11 mouse cellular contexts compared by ENCODE assay signal in genomic region chr14:25477268-25477667, GRCm38 (mm10). TPM values are rescaled to one million over a fixed set of nuclear protein-coding genes. Genes with fewer than 3 reads are reported as not detected.
A peak's percentile ranks its signal among the peaks of the same experiment; 100 is the strongest.
DNase-seq lines count a peak whose midpoint lies in the region; ATAC-seq and TF ChIP-seq lines count a peak whose summit lies in the region.
"Had no signal": no experiment of that assay in that cellular context is flagged by ENCODE, and none has a peak within 500 bp of the region (broad histone marks: within the 10 kb centered on the region; RNA-seq: fewer than 3 reads in every experiment).

No protein-coding gene starts in this region.

- H3K27me3 ChIP-seq in cerebellum, adult 2 months (ENCODE audit: control insufficient read depth, insufficient read depth, low read length) = no peaks in the 10 kb centered on the region
- no peaks in the 10 kb centered on the region for H3K27me3 ChIP-seq in hindbrain, embryonic 10.5 days (ENCODE audit: insufficient read depth, poor library complexity, severe bottlenecking)
- no peaks in the 10 kb centered on the region for H3K27me3 ChIP-seq in hindbrain, embryonic 11.5 days (ENCODE audit: control insufficient read depth, insufficient read depth, low read length)
- H3K27me3 ChIP-seq in midbrain, embryonic 13.5 days = no peaks in the 10 kb centered on the region
- H3K27me3 ChIP-seq in midbrain, postnatal 0 days (ENCODE audit: insufficient read depth, low read length) = no peaks in the 10 kb centered on the region

- peak overlapping the region; percentile 26 for H3K27ac ChIP-seq in cerebellum, adult 2 months (ENCODE audit: insufficient read depth, low read length)
- H3K27ac ChIP-seq in hindbrain, embryonic 10.5 days = peak overlapping the region; percentile 57
- H3K27ac ChIP-seq in hindbrain, embryonic 11.5 days (ENCODE audit: low read depth, low read length) = no peak overlapping the region
- H3K27ac ChIP-seq in midbrain, embryonic 13.5 days = peak overlapping the region; percentile 61
- H3K27ac ChIP-seq in midbrain, postnatal 0 days (ENCODE audit: low read depth, low read length) = no peak overlapping the region

- peaks cover 89% of the 10 kb centered on the region for H3K4me1 ChIP-seq in cerebellum, adult 2 months (ENCODE audit: control insufficient read depth, insufficient read depth, low read length)
- H3K4me1 ChIP-seq in hindbrain, embryonic 10.5 days (replicated peaks) = peaks cover 100% of the 10 kb centered on the region
- H3K4me1 ChIP-seq in hindbrain, embryonic 11.5 days (replicated peaks; ENCODE audit: control insufficient read depth, insufficient read depth, low read length) = peaks cover 26% of the 10 kb centered on the region
- H3K4me1 ChIP-seq in midbrain, embryonic 13.5 days (replicated peaks) = peaks cover 100% of the 10 kb centered on the region
- peaks cover 55% of the 10 kb centered on the region for H3K4me1 ChIP-seq in midbrain, postnatal 0 days (ENCODE audit: insufficient read depth, low read length)

- no peak for DNase-seq in cerebellum, adult 2 months
- DNase-seq in cerebellum, adult 8-10 months = no peak
- DNase-seq in hindbrain, embryonic 10.5 days (ENCODE audit: low spot score) = no peak
- DNase-seq in hindbrain, embryonic 11.5 days (ENCODE audit: low spot score) = no peak
- no peak for DNase-seq in midbrain, postnatal 0 days (ENCODE audit: low spot score)
- DNase-seq in embryo, embryonic 9.5 days (ENCODE audit: extremely low spot score) = no peak
- DNase-seq in right cerebral cortex, postnatal 4 days = no peak
- DNase-seq: gastrocnemius, postnatal 10 days; kidney, adult 8-10 months; layer of hippocampus, postnatal 36 days had no signal

- no peak for TF ChIP-seq POLR2A in cerebellum, adult 2 months (IDR thresholded peaks at IDR 0.05; ENCODE audit: borderline replicate concordance, insufficient read depth, low read length)

- 14% methylated on average over 7 of the region's 7 CpGs for WGBS in cerebellum, adult 2 months
- WGBS in hindbrain, embryonic 10.5 days = 80% methylated on average over 7 of the region's 7 CpGs
- 82% methylated on average over 7 of the region's 7 CpGs for WGBS in hindbrain, embryonic 11.5 days
- 74% methylated on average over 7 of the region's 7 CpGs for WGBS in midbrain, embryonic 13.5 days
- WGBS in midbrain, postnatal 0 days = 67% methylated on average over 7 of the region's 7 CpGs

- H3K4me2 ChIP-seq in hindbrain, embryonic 11.5 days (replicated peaks; ENCODE audit: low read depth, low read length) = no peak overlapping the region
- H3K4me2 ChIP-seq in midbrain, embryonic 13.5 days (replicated peaks) = no peak overlapping the region
- H3K4me2 ChIP-seq in midbrain, postnatal 0 days (ENCODE audit: low read depth, low read length, poor library complexity, severe bottlenecking) = no peak overlapping the region

- no peaks in the 10 kb centered on the region for H3K9me3 ChIP-seq in hindbrain, embryonic 10.5 days
- no peaks in the 10 kb centered on the region for H3K9me3 ChIP-seq in hindbrain, embryonic 11.5 days (ENCODE audit: control insufficient read depth, low read length)
- H3K9me3 ChIP-seq in midbrain, embryonic 13.5 days = no peaks in the 10 kb centered on the region
- no peaks in the 10 kb centered on the region for H3K9me3 ChIP-seq in midbrain, postnatal 0 days (ENCODE audit: low read length)

- TF ChIP-seq CTCF in cerebellum, adult 2 months (IDR thresholded peaks at IDR 0.05; ENCODE audit: borderline replicate concordance, insufficient read depth, low read depth, low read length) = no peak
- TF ChIP-seq CTCF in midbrain, postnatal 0 days (IDR thresholded peaks at IDR 0.05) = no peak

- H3K9ac ChIP-seq in hindbrain, embryonic 11.5 days (ENCODE audit: low read depth, low read length) = no peak overlapping the region
- 0 out of 2 replicates have a peak overlapping the region, but pooled peaks have one; percentile 3 for H3K9ac ChIP-seq in midbrain, embryonic 13.5 days (replicated peaks)
- H3K9ac ChIP-seq in midbrain, postnatal 0 days (replicated peaks; ENCODE audit: low read length, poor library complexity, severe bottlenecking) = no peak overlapping the region

- H3K36me3 ChIP-seq in hindbrain, embryonic 10.5 days = peaks cover 38% of the 10 kb centered on the region; the same call in 1 of the 2 replicates
- no peaks in the 10 kb centered on the region for H3K36me3 ChIP-seq in hindbrain, embryonic 11.5 days (ENCODE audit: control insufficient read depth, insufficient read depth, low read length)
- peaks cover 4% of the 10 kb centered on the region; the same call in 1 of the 2 replicates for H3K36me3 ChIP-seq in midbrain, embryonic 13.5 days
- no peaks in the 10 kb centered on the region for H3K36me3 ChIP-seq in midbrain, postnatal 0 days (ENCODE audit: insufficient read depth, low read length)

- no peak overlapping the region for H3K4me3 ChIP-seq in cerebellum, adult 2 months (replicated peaks; ENCODE audit: insufficient read depth, low read depth, low read length)
- no peak overlapping the region for H3K4me3 ChIP-seq in hindbrain, embryonic 10.5 days
- H3K4me3 ChIP-seq in hindbrain, embryonic 11.5 days (ENCODE audit: low read depth, low read length) = no peak overlapping the region
- no peak overlapping the region for H3K4me3 ChIP-seq in midbrain, embryonic 13.5 days (replicated peaks)
- no peak overlapping the region for H3K4me3 ChIP-seq in midbrain, postnatal 0 days (ENCODE audit: low read depth, low read length)

- ATAC-seq in hindbrain, embryonic 11.5 days (ENCODE audit: low FRiP score) = no peak
- ATAC-seq in midbrain, embryonic 13.5 days = no peak
- ATAC-seq in midbrain, postnatal 0 days (ENCODE audit: low FRiP score) = no peak

RNA-seq across cellular contexts. Expression of gene Zmiz1, which starts 18.3 kb away (rescaled TPM):
- 63.7 and 72.5 TPM in 2 replicates for polyA plus RNA-seq in cerebellum, adult 2 months (2012; rRNA removed)
- 44.4 and 60.1 TPM in 2 replicates for polyA plus RNA-seq in hindbrain, embryonic 10.5 days (2016; fragmentation: Nextera tagmentation; extraction: Ambion mirVana)
- 47.5 and 57.0 TPM in 2 replicates for polyA plus RNA-seq in hindbrain, embryonic 11.5 days (2014; fragmentation: Nextera tagmentation; extraction: Ambion mirVana)
- 68.8 and 80.3 TPM in 2 replicates for polyA plus RNA-seq in midbrain, embryonic 13.5 days (2015; fragmentation: Nextera tagmentation; extraction: Ambion mirVana)
- total RNA-seq in midbrain, postnatal 0 days (2014; rRNA removed) = 130 and 134 TPM in 2 replicates
- polyA plus RNA-seq in midbrain, postnatal 0 days (2015; fragmentation: Nextera tagmentation; extraction: Ambion mirVana) = 44.0 and 51.7 TPM in 2 replicates

Comparison
In these comparisons a context has a peak if more than half of its experiments do, and no peak if none do; other contexts are left out.
1. H3K27ac ChIP-seq: peak in cerebellum, adult 2 months (single experiment), hindbrain, embryonic 10.5 days (single experiment) and midbrain, embryonic 13.5 days (single experiment); none in hindbrain, embryonic 11.5 days (single experiment) and midbrain, postnatal 0 days (single experiment).